Mouse (Mus musculus): ENCODE data around the gene 1700037C18Rik. TPM values are rescaled to one million over a fixed set of nuclear protein-coding genes. Genes with fewer than 3 reads are reported as not detected.
A peak's percentile ranks its signal among the peaks of the same experiment; 100 is the strongest.

Gene 1700037C18Rik
- polyA plus RNA-seq, 1 experiment = 14.9 TPM

DNA sequence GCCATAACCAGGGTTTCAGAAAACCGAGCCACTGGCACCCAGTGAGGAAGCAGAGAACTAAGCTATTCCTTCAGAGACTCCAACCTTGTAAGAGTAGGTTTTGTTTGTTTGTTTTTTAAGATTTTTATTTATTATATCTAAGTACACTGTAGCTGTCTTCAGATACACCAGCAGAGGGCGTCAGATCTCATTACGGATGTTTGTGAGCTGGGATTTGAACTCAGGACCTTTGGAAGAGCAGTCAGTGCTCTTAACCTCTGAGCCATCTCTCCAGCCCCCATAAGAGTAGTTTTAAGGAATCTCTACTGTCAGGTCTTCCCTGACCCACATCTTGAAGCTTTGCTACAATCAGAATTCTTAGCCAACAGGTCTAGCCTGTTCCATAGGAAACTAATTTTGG lies 60.1 kb downstream of the 1700037C18Rik start:
- no peak overlapping the region for H3K4me3 ChIP-seq (replicated peaks; ENCODE audit: extremely low read depth, low read depth, low read length)
- DNase-seq = no peak
- 78% methylated on average over 3 of the region's 3 CpGs for WGBS
- H3K4me1 ChIP-seq (ENCODE audit: control insufficient read depth, insufficient read depth, low read length) = peaks cover 5% of the 10 kb centered on the region
- TF ChIP-seq POLR2A (IDR thresholded peaks at IDR 0.05; ENCODE audit: borderline replicate concordance, extremely low read depth, low read depth, low read length) (no peak), CTCF (IDR thresholded peaks at IDR 0.05; ENCODE audit: insufficient read depth, low read length) (no peak)

- 73% methylated on average over 4 of the region's 4 CpGs for WGBS
- no peak for DNase-seq
- no peak overlapping the region for H3K4me3 ChIP-seq (replicated peaks; ENCODE audit: extremely low read depth, low read depth, low read length)
- TF ChIP-seq POLR2A (IDR thresholded peaks at IDR 0.05; ENCODE audit: borderline replicate concordance, extremely low read depth, low read depth, low read length) (no peak), CTCF (IDR thresholded peaks at IDR 0.05; ENCODE audit: insufficient read depth, low read length) (no peak)
- H3K4me1 ChIP-seq (ENCODE audit: control insufficient read depth, insufficient read depth, low read length) = peaks cover 5% of the 10 kb centered on the region
These were observed 60.6 kb downstream of the 1700037C18Rik start for GRCm38 (mm10) chr16:3847871-3848270.

- peak; percentile 94 for DNase-seq
- WGBS = 3% methylated on average over 38 of the region's 38 CpGs
- no peak for TF ChIP-seq CTCF (IDR thresholded peaks at IDR 0.05; ENCODE audit: insufficient read depth, low read length)
- peak; percentile 49; the same call in 1 of the 2 replicates for TF ChIP-seq POLR2A (IDR thresholded peaks at IDR 0.05; ENCODE audit: borderline replicate concordance, extremely low read depth, low read depth, low read length)
- Histone ChIP-seq H3K4me3 (replicated peaks; ENCODE audit: extremely low read depth, low read depth, low read length) (peak within 1 kb of the TSS; percentile 71), H3K4me1 (ENCODE audit: control insufficient read depth, insufficient read depth, low read length) (peaks cover 5% of the 10 kb centered on the region)
These were observed 61.6 kb downstream of the 1700037C18Rik start, which contains the start of gene Zfp174 for GRCm38 (mm10) chr16:3846711-3847518. TSS of gene Zfp174 (plus strand) at chr16:3847268.

Other genes with a start within 250 kb of the 1700037C18Rik start
- gene Mefv, start 190.6 kb downstream of the 1700037C18Rik start, polyA plus RNA-seq (2012; rRNA removed) = 0.38 and 0.54 TPM in 2 replicates
- 7.7 and 8.0 TPM in 2 replicates for gene Zfp263, start 164.6 kb downstream of the 1700037C18Rik start, polyA plus RNA-seq (2012; rRNA removed)
- not detected in 2 replicates for gene Olfr15, start 77.8 kb downstream of the 1700037C18Rik start, polyA plus RNA-seq (2012; rRNA removed)
- 0.96 and 1.1 TPM in 2 replicates for gene Zfp174, start 61.4 kb downstream of the 1700037C18Rik start, polyA plus RNA-seq (2012; rRNA removed)
- 59.4 and 65.8 TPM in 2 replicates for gene Naa60, start 36.3 kb downstream of the 1700037C18Rik start, polyA plus RNA-seq (2012; rRNA removed)
- gene Zfp597, start 24.1 kb downstream of the 1700037C18Rik start, polyA plus RNA-seq (2012; rRNA removed) = 3.4 and 3.5 TPM in 2 replicates
- gene Gm20695, start 24.0 kb downstream of the 1700037C18Rik start, polyA plus RNA-seq (2012; rRNA removed) = 0.12 and 0.14 TPM in 2 replicates
- gene Cluap1, start 112 bp upstream of the 1700037C18Rik start, polyA plus RNA-seq (2012; rRNA removed) = 5.7 and 6.3 TPM in 2 replicates
- gene Nlrc3, start 67.9 kb upstream of the 1700037C18Rik start, polyA plus RNA-seq (2012; rRNA removed) = 5.9 and 6.3 TPM in 2 replicates
- 16.3 and 17.2 TPM in 2 replicates for gene Slx4, start 95.1 kb upstream of the 1700037C18Rik start, polyA plus RNA-seq (2012; rRNA removed)
- gene Dnase1, start 128.3 kb upstream of the 1700037C18Rik start, polyA plus RNA-seq (2012; rRNA removed) = 0.11 and 0.18 TPM in 2 replicates
- gene Trap1, start 169.1 kb upstream of the 1700037C18Rik start, polyA plus RNA-seq (2012; rRNA removed) = 47.8 and 54.6 TPM in 2 replicates

All from lung, adult 2 months (tissue).